Mouse (Mus musculus) heart, postnatal 0 days (tissue): ENCODE results near the gene Sf3b2. TPM values are rescaled to one million over a fixed set of nuclear protein-coding genes. Genes with fewer than 3 reads are reported as not detected.

ENCODE experiments used
- ATAC-seq: fragments of 200-750 bp; cut with Nextera tagmentation; 2 replicates; pipeline ENCODE4 v1.8.0; 2017; ENCODE audit warnings: low read depth, moderate number of reproducible peaks, moderate library complexity; ENCODE audit not compliant: insufficient read depth
- DNase-seq: peaks from one replicate; pipeline ENCODE4 v3.0.0-alpha.2; 2016; ENCODE audit warnings: low spot score
- H3K27ac ChIP-seq: fragments of 300-500 bp; sonication (generic); 2 replicates; pipeline ENCODE4 v1.5.1; 2014; ENCODE audit warnings: low read depth, mild to moderate bottlenecking
- H3K27me3 ChIP-seq: fragments of 300-500 bp; sonication (generic); 2 replicates; pipeline ENCODE4 v1.6.1; 2014; ENCODE audit warnings: low read length, mixed read lengths; ENCODE audit not compliant: control insufficient read depth, insufficient read depth
- H3K36me3 ChIP-seq: fragments of 300-500 bp; sonication (generic); replicated peaks from 2 replicates; pipeline ENCODE4 v1.6.1; 2014; ENCODE audit warnings: low read length, mixed read lengths; ENCODE audit not compliant: control insufficient read depth, insufficient read depth
- H3K4me1 ChIP-seq: fragments of 300-500 bp; sonication (generic); 2 replicates; pipeline ENCODE4 v1.6.1; 2014; ENCODE audit warnings: antibody characterized with exemption; ENCODE audit not compliant: control insufficient read depth, insufficient read depth
- H3K4me2 ChIP-seq: fragments of 300-500 bp; sonication (generic); 2 replicates; pipeline ENCODE4 v1.6.1; 2014; ENCODE audit warnings: low read depth, mild to moderate bottlenecking, low read length, moderate library complexity
- H3K4me3 ChIP-seq: fragments of 300-500 bp; sonication (generic); 2 replicates; pipeline ENCODE4 v1.5.1; 2014; ENCODE audit warnings: low read depth, low read length
- H3K9ac ChIP-seq: fragments of 300-500 bp; sonication (generic); replicated peaks from 2 replicates; pipeline ENCODE4 v1.6.1; 2014; ENCODE audit warnings: low read depth, low read length, mixed read lengths
- H3K9me3 ChIP-seq: fragments of 300-500 bp; sonication (generic); replicated peaks from 2 replicates; pipeline ENCODE4 v1.6.1; 2016; ENCODE audit warnings: low read length; ENCODE audit not compliant: control insufficient read depth
- CTCF ChIP-seq: IDR thresholded peaks from 2 replicates; pipeline ENCODE4 v1.5.1; 2016; ENCODE audit warnings: antibody characterized with exemption, control low read depth, low read depth
- EP300 ChIP-seq: IDR thresholded peaks from 2 replicates; pipeline ENCODE4 v1.6.1; 2016; ENCODE audit warnings: antibody characterized with exemption, low read depth
- WGBS: fragments of 180-500 bp; shearing (Covaris S2); extraction: QIAGEN DNeasy Blood & Tissue Kit; methylation state at CpG from one replicate; pipeline ENCODE4 v1.1.7; 2014; 5-methylcytosine and 5-hydroxymethylcytosine counted together
- polyA plus RNA-seq: library from polyadenylated mRNA; unstranded; fragments of >200 nt; fragmentation: Nextera tagmentation; extraction: Ambion mirVana; gene quantifications from 2 replicates; pipeline ENCODE4 v1.2.1, GENCODE M21; 2015
- total RNA-seq: library from RNA; depleted of rRNA; stranded (reverse); fragments of >200 nt; gene quantifications from 2 replicates; pipeline ENCODE4 v1.2.3, GENCODE M21; 2014; ENCODE audit warnings: low replicate concordance

Gene Sf3b2
- total and polyA plus RNA-seq, 2 experiments from 2014 or later: 159 to 175 TPM

GRCm38 (mm10) chr19:5327970-5328369 is 32.7 kb upstream of the Sf3b2 start:
- no peak overlapping the region for H3K4me3 ChIP-seq
- H3K4me2 ChIP-seq: no peak overlapping the region
- H3K27ac ChIP-seq: no peak overlapping the region
- H3K27me3 ChIP-seq: no peaks in the 10 kb centered on the region
- 73% methylated on average over 19 of the region's 19 CpGs for WGBS
- H3K4me1 ChIP-seq: no peaks in the 10 kb centered on the region
- H3K9ac ChIP-seq: no peak overlapping the region
- no peaks in the 10 kb centered on the region for H3K9me3 ChIP-seq
- TF ChIP-seq EP300: no peak
- TF ChIP-seq CTCF: no peak
- H3K36me3 ChIP-seq: no peaks in the 10 kb centered on the region
- ATAC-seq (no peak), DNase-seq (no peak)

GRCm38 (mm10) chr19:5323801-5324200 is 28.5 kb upstream of the Sf3b2 start:
- H3K4me2 ChIP-seq: no peak overlapping the region
- H3K27ac ChIP-seq: no peak overlapping the region

GRCm38 (mm10) chr19:5313189-5313588 is 17.9 kb upstream of the Sf3b2 start:
- no peaks in the 10 kb centered on the region for H3K4me1 ChIP-seq
- no peak for DNase-seq
- H3K9me3 ChIP-seq: no peaks in the 10 kb centered on the region
- no peak overlapping the region for H3K27ac ChIP-seq
- ATAC-seq: no peak
- H3K27me3 ChIP-seq: no peaks in the 10 kb centered on the region
- no peak overlapping the region for H3K4me2 ChIP-seq
- 81% methylated on average over 8 of the region's 8 CpGs for WGBS
- no peak overlapping the region for H3K9ac ChIP-seq
- no peaks in the 10 kb centered on the region for H3K36me3 ChIP-seq
- TF ChIP-seq CTCF: no peak
- no peak overlapping the region for H3K4me3 ChIP-seq

More at GRCm38 (mm10) chr19:5323801-5324200, 28.5 kb upstream of the Sf3b2 start:
- WGBS: 55% methylated on average over 17 of the region's 17 CpGs
- no peaks in the 10 kb centered on the region for H3K9me3 ChIP-seq
- no peak overlapping the region for H3K9ac ChIP-seq
- H3K27me3 ChIP-seq: no peaks in the 10 kb centered on the region
- no peak for ATAC-seq
- H3K4me1 ChIP-seq: no peaks in the 10 kb centered on the region
- no peak for DNase-seq
- TF ChIP-seq CTCF: no peak
- no peak for TF ChIP-seq EP300
- no peak overlapping the region for H3K4me3 ChIP-seq
- no peaks in the 10 kb centered on the region for H3K36me3 ChIP-seq

GRCm38 (mm10) chr19:5309025-5309424 is 13.8 kb upstream of the Sf3b2 start:
- WGBS: 82% methylated on average over 7 of the region's 7 CpGs

GRCm38 (mm10) chr19:5306968-5307734 is 11.9 kb upstream of the Sf3b2 start:
- H3K9ac ChIP-seq: no peak overlapping the region
- WGBS: 36% methylated on average over 98 of the region's 98 CpGs
- H3K4me1 ChIP-seq: no peaks in the 10 kb centered on the region
- TF ChIP-seq CTCF (no peak), EP300 (no peak)
- peak overlapping the region; percentile 4; the same call in 1 of the 2 replicates for H3K4me3 ChIP-seq
- H3K4me2 ChIP-seq: peak overlapping the region; percentile 27
- H3K27me3 ChIP-seq: peaks cover 6% of the 10 kb centered on the region; the same call in 1 of the 2 replicates
- DNase-seq (no peak), ATAC-seq (peak; percentile 14; the same call in 1 of the 2 replicates)
- no peak overlapping the region for H3K27ac ChIP-seq
- no peaks in the 10 kb centered on the region for H3K9me3 ChIP-seq
- no peaks in the 10 kb centered on the region for H3K36me3 ChIP-seq

More at GRCm38 (mm10) chr19:5309025-5309424, 13.8 kb upstream of the Sf3b2 start:
- TF ChIP-seq EP300: no peak
- no peak for TF ChIP-seq CTCF
- Histone ChIP-seq H3K27me3 (peaks cover 6% of the 10 kb centered on the region; the same call in 1 of the 2 replicates), H3K9ac (no peak overlapping the region), H3K36me3 (no peaks in the 10 kb centered on the region), H3K4me3 (no peak overlapping the region), H3K9me3 (no peaks in the 10 kb centered on the region), H3K4me2 (no peak overlapping the region), H3K4me1 (no peaks in the 10 kb centered on the region), H3K27ac (no peak overlapping the region)
- DNase-seq (no peak), ATAC-seq (no peak)
